Mouse (Mus musculus): ENCODE data around the gene Poldip3.
A peak's percentile ranks its signal among the peaks of the same experiment; 100 is the strongest.

Gene Poldip3

GRCm38 (mm10) chr15:83126582-83126981 is 22.6 kb downstream of the Poldip3 start:
- DNase-seq (ENCODE audit: low spot score), result no peak

- no peak for DNase-seq (ENCODE audit: low spot score)
Observed at GRCm38 (mm10) chr15:83124625-83125024, 24.6 kb downstream of the Poldip3 start.

- peak; percentile 94 for DNase-seq (ENCODE audit: low spot score)
Observed at GRCm38 (mm10) chr15:83122566-83123145, 26.5 kb downstream of the Poldip3 start, which contains the start of gene Rrp7a. TSS of gene Rrp7a (minus strand) at chr15:83122801.

- DNase-seq (ENCODE audit: low spot score), result peak; percentile 71
Observed at GRCm38 (mm10) chr15:83121709-83122565, 27.2 kb downstream of the Poldip3 start.

GRCm38 (mm10) chr15:83118360-83118759 is 30.8 kb downstream of the Poldip3 start:
- DNase-seq (ENCODE audit: low spot score), result no peak

- peak; percentile 56 for DNase-seq (ENCODE audit: low spot score)
Observed at GRCm38 (mm10) chr15:83115071-83115470, 34.1 kb downstream of the Poldip3 start.

GRCm38 (mm10) chr15:83114106-83114505 is 35.1 kb downstream of the Poldip3 start:
- DNase-seq (ENCODE audit: low spot score), result no peak

- peak; percentile 79 for DNase-seq (ENCODE audit: low spot score)
Observed at GRCm38 (mm10) chr15:83112898-83113297, 36.3 kb downstream of the Poldip3 start.

GRCm38 (mm10) chr15:83111874-83112273 is 37.3 kb downstream of the Poldip3 start:
- no peak for DNase-seq (ENCODE audit: low spot score)

DNA sequence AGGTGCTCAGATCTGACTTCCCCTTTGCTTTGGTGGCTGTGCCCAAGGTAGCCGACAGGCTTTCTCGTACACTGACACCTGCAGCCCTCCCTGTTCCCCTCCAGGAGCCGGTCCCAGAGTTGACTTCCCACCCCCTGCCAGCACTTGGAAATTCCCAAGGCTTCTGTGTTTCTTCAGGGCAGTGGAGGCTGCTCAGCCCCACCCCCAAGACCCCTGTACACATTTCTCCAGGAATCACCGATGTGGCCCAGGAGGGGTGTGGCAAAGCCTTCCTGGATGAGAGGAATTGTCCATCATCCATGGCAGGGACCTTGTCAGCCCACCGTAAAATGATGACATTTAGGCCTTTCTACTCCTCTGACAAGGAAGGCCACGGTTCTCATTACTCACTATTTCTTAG is 37.9 kb downstream of the Poldip3 start:
- no peak for DNase-seq (ENCODE audit: low spot score)

DNA sequence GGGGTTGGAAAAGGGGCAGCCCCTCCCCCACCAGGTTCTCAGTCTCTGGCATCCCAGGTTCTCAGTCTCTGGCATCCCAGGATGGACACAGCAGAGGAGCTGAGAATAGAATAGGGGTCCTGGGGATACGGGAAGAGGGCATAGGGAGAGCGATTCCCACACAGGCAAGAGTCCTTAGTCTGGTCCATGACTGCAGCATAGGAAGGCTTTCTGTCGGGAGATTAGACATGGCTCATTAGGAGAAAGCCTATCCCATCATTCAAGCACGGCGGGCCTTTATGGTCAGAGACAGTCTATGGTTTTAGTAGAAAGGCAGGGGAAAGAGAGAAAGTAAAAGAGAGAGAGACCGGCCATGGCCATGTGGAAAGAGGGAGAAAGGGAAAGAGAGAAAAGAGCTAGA is 41.4 kb downstream of the Poldip3 start:
- DNase-seq (ENCODE audit: low spot score), result peak; percentile 39

DNA sequence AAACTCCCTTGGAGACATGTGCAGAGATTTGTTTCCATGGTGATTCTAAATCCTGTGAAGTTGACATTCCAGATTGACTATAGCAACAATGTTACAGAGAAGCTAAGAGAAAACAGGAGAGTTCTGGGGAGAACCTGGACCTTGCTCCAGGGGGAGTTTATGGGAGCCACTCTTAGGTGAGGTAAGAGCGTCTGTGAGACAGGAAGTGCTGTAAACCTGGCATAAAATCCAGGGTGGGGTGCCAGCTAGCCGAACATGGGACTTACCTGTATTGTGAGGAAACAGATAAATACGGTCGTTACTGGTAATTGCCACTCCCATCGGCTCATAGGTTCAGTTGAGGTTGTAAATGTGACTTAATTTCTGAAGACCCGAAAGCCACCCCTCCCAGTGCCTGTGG is 42.8 kb downstream of the Poldip3 start:
- no peak for DNase-seq (ENCODE audit: low spot score)

DNA sequence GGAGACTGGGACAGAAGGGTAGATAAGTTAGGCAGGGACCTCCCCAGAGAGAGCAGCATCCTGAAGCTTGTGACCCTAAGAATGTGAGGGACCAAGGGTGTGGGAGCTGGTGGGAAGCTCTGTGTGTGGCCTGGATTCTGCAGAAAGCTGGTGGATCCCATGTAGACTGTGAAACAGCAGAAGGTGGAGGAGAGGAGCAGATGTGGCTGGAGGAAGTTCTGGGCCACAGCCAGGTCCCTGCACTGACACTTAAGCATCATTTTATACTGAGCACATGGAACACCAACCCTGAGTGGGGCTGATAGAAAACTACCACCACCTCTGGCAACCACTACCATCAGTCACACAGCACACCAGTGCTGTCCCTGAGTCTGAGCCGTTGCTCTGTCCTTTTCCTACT is 46.1 kb downstream of the Poldip3 start:
- no peak for DNase-seq (ENCODE audit: low spot score)

DNA sequence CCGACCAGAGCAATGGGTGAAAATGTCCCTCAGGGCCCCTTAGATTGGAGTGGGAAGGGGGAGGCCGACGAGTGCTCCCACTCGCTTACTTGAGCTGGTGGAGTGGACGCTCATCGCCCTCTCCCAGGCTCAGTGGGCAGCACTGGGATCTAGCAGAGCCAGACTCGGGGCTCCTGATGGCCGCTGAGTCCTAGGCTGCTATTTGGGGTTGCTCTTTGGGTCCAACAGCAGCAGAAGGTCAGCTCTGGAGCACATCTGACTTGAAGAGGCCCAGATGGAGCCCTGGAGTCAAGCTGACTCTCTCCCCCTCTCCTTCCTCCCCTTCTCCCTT is 48.9 kb downstream of the Poldip3 start:
- DNase-seq (ENCODE audit: low spot score), result no peak

DNA sequence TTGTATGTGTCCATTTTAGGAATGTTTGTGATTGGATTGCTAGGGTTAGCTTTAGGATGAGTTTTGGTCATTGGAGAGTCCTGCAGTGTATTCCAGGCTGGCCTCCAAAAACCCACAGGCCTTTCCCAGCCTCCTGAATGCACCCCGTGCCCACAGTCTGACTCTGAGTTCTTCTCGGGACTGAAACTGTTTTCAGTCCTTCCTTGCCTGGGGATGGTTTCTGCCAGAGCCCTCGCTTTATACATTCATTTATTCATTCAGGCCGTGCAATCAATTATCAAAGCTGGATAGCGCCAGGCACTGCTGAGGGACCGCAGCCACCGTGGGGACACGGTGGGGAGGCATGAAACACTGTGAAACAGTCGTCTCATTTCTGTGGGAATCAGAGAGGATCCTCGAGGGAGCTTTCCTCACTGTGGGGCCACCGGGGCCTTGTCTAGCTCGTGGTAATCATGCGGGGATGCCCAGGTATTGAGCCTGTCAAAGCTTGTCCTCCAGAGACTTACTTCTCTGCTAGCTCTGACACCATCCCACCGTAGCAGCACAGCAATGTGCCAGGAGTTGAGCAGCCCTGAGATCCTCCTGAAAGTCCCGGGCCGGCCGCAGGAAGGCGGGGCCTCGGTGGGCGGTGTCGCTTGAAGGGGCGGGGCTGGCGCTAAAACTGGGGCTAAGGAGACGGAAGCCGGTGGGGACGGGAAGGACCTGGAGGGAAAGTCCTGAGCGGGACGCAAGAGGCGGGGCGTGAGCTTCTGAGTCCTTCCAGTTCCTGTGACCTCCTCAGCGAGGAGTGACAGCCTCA is 49.5 kb downstream of the Poldip3 start:
- peak; percentile 95 for DNase-seq (ENCODE audit: low spot score)

- DNase-seq (ENCODE audit: low spot score), result peak; percentile 72
Observed at GRCm38 (mm10) chr15:83095950-83096349, 53.2 kb downstream of the Poldip3 start.

DNA sequence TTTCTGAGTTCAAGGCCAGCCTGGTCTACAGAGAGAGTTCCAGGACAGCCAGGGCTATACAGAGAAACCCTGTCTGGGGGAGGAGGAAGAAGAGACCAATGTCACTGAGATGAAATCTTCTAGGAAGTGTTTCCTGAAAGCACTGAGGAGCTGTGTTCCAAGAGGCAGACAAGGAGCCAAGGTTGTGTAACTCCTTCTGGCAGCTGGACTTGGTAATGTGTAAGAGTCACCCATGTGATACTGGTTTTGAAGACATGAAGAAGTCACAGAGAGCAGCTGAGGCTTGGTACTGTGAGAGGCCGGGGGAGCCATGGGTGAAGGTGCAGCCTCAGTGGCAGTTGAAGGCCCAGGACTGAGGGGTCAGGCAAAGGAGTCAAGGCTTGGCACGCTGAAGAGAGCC is 55.5 kb downstream of the Poldip3 start:
- DNase-seq (ENCODE audit: low spot score), result no peak

- DNase-seq (ENCODE audit: low spot score), result no peak
Observed at GRCm38 (mm10) chr15:83090874-83091273, 58.3 kb downstream of the Poldip3 start.

- no peak for DNase-seq (ENCODE audit: low spot score)
Observed at GRCm38 (mm10) chr15:83089429-83089605, 59.9 kb downstream of the Poldip3 start, which contains the start of gene Serhl. TSS of gene Serhl (plus strand) at chr15:83089506.

GRCm38 (mm10) chr15:83088495-83089428 is 60.4 kb downstream of the Poldip3 start:
- no peak for DNase-seq (ENCODE audit: low spot score)

- no peak for DNase-seq (ENCODE audit: low spot score)
Observed at GRCm38 (mm10) chr15:83086636-83087328, 62.4 kb downstream of the Poldip3 start.
